Mouse (Mus musculus) neural tube, embryonic 10.5 days (tissue): ENCODE data around the gene Mn1.
A peak's percentile ranks its signal among the peaks of the same experiment; 100 is the strongest.

Experiments
- DNase-seq: peaks from one replicate; pipeline ENCODE4 v3.0.0-alpha.2; 2017; ENCODE audit warnings: low spot score; ENCODE audit errors: extremely low spot score

Mn1 gene

DNA sequence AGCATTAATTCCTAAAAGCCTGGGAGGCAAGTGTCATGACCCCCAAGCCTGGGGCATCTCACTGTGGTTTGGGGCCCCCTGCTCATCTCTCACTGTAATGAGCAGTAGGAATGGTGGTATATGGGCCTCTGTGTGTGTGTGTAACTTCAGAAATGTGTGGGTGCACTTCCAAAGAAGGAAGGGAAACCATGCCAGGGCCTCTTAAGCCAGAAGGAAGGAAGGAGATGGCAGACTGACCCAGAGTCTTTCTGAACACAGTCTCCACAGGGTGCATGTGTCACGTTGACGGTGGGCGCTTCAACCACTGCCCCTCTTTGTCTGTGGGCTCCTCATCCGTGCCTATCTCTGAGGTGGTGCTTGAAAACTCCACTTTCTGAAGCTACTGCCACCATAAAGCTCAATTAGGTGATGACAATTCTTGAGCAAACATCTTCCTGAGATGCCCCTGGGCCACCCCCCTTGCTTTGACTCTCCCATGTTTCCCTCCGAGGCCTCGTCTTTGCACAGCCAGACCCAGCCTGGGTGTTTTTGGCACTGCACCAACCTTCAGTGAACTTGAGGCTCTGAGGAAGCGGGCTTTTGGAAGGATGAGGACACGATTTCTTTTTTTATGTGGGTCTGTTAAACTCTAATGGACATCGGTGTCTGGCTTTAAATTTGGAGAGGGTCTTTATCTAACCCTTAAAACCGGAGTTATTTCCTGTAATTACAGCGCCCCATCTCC lies 14.0 kb downstream of the Mn1 start:
- DNase-seq = no peak

DNA sequence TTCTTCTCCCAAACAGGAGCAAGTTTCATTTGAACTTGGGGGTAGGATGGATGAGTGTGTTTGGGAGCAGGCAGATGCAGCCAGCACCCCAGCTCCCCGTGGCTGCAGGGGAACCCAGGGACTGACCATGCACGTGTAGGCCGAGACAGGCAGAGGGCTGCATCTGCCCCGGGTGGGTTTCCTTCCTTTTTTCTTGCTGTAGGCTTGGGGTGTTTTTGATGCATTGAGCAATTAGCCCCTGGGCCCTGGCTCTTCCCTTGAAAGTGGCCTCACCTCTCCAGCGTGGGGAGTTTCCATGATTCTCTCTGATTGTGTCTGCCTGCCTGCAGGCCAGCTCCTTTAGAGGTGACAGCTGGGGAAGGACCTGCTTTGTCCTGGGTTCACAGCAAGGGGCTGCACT lies 15.7 kb downstream of the Mn1 start:
- no peak for DNase-seq

GRCm38 (mm10) chr5:111434342-111434842 lies 17.2 kb downstream of the Mn1 start:
- no peak for DNase-seq

- no peak for DNase-seq
Observed at GRCm38 (mm10) chr5:111436260-111436659, 19.1 kb downstream of the Mn1 start.

- DNase-seq = no peak
Observed at GRCm38 (mm10) chr5:111437205-111437604, 20.0 kb downstream of the Mn1 start.

- no peak for DNase-seq
Observed at GRCm38 (mm10) chr5:111438336-111438735, 21.2 kb downstream of the Mn1 start.

GRCm38 (mm10) chr5:111438821-111439220 lies 21.7 kb downstream of the Mn1 start:
- DNase-seq = no peak

GRCm38 (mm10) chr5:111440264-111440663 lies 23.1 kb downstream of the Mn1 start:
- no peak for DNase-seq

GRCm38 (mm10) chr5:111442151-111442871 lies 25.1 kb downstream of the Mn1 start:
- no peak for DNase-seq

GRCm38 (mm10) chr5:111443636-111444035 lies 26.5 kb downstream of the Mn1 start:
- no peak for DNase-seq

DNA sequence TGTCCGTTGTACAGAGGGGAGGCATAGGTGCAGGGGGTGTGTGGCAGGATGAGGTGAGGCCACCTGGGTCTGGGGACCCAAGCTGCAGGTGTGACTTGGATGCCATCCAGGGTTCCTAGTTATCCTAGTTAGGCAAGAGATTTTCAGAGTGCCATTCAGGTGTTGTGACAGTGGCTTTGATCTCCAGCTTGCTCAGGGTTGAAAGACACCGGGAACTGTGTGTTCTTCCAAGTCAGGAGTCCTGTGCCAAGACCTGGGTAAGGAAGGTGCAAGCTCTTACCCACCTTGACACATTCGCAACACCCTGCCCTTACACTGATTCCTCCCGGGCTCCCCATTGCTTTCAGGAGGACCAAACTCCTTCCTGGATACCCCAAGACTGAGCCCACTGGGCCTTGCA lies 27.2 kb downstream of the Mn1 start:
- DNase-seq = no peak

DNA sequence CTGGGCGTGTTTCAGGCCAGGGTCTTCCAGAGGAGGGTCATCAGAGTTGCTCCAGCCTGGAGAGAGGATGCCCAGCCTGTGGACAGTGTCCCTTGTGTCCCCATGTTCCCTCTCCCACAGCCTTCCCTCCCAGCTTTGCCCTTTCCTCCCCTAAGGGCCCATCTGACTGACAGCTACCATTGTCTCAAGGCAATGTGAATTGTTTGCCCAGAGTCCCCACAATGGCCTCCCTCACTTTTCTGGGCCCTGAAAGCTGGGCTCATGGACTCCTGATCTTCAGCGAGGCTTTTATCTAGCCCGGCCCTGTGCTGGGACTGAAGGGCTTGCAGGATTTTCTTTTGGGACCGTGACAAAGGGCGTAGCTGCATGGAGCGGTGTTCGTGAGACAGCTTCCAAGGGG lies 29.5 kb downstream of the Mn1 start:
- no peak for DNase-seq

DNA sequence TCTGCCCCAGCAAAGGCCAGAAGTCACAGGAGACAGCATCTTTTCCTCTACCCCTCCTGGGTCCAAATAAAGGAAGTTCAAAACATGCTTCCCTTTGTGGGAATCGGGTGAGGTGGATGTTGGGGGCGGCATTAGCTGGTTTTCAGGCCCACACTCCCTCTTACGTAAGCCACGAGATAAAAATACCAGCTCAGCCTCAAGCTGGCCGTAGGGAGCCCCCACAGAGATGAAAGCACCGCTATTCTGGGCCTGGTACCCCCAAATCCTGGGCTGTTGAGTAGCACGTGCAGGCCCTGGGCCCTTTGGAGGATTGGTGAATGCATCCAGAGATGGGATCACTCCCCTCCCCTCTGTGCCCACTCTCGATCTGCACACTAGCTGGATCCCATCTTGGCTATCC lies 32.5 kb downstream of the Mn1 start:
- no peak for DNase-seq

DNA sequence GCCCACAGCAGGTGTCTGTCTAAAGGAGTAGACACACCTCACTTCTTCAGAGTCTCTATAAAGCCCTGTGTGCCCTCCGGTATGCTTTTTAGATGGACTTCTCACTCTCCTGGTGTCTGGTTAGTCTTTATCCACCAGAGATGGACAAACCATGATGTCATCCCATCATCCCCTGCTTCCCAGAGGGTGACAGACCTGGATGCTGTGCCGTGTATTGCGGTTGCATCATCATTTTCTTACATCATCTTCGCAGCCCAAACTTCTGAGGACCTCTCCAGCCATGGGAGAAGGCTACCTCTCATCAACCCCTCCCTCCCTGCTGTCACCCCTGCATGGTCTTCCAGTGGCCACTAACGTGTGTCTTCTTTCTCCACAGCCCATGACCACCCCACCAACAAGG lies 37.1 kb downstream of the Mn1 start:
- no peak for DNase-seq

DNA sequence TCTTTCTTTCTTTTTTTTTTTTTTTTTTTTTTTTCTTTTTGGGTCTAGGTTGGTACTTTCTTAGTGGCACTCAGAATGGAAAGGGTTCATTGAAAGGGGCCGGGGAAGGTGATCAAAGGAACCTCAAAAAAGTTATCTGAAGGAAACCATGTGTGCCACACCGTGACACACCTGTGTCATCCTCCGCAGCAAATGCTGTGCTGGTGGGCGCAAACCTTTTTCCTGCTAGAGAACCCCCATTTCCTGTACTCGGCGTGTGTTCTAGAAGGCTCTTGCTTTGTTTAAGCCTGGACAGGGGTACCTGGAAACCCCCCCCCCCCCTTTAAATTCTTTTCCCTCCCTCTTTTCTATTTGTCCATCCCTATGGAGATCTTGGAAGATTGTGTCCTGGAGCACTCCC lies 37.7 kb downstream of the Mn1 start:
- DNase-seq = no peak

DNA sequence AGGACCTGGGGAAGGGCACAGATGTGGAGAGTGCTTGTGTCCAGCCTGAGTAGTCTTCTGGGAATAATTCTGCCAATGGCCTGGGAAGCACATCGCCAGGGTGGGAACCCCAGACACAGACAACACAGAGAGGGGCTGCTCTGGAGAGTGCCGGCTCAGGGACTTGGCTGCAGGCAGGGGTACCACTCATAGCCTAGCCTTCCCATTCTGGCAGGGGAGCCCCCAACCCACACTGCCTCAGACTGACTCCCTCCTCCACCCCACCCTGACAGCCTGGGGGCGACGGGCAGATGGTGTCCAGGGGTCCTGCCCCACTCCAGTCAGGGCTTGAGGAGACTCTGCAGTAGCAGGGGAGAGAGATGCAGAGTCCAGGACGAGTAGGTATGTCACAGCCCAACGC lies 41.5 kb downstream of the Mn1 start:
- DNase-seq = no peak

GRCm38 (mm10) chr5:111465811-111466299 lies 48.7 kb downstream of the Mn1 start:
- DNase-seq = peak; percentile 46

GRCm38 (mm10) chr5:111466429-111466828 lies 49.3 kb downstream of the Mn1 start:
- no peak for DNase-seq

GRCm38 (mm10) chr5:111467699-111468098 lies 50.5 kb downstream of the Mn1 start:
- no peak for DNase-seq

DNA sequence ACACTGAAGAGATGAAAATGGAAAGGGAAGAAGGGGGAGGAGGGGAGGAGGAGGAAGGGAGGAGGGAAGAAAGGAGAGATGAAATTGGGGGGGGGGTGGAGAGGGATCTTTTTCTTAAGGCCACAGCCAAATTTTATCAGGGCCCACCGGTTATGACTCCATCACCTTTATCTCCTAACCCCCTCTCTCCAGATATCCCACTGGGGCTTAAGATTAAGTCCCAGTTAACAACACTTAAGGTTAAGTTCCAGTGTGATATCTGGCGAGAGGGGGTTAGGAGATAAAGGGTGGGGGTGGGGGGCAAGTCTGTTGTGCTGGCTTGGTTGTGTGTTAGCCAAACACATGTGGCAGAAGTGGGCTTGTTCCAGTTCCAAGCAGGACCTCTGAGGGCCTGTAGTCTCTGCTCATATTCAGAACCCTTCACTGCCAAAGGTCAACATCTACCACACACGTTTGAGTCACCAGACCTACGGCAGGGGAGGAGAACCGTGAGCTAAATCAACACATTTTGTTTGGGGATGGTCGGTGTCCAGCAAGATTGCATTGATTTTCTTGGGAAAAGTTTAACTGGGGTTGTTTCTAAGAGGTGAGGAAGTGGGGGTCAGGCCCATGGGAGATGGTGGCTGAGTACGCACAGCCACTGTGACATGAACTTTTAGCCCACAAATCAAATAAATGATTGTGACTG lies 52.2 kb downstream of the Mn1 start:
- no peak for DNase-seq

DNA sequence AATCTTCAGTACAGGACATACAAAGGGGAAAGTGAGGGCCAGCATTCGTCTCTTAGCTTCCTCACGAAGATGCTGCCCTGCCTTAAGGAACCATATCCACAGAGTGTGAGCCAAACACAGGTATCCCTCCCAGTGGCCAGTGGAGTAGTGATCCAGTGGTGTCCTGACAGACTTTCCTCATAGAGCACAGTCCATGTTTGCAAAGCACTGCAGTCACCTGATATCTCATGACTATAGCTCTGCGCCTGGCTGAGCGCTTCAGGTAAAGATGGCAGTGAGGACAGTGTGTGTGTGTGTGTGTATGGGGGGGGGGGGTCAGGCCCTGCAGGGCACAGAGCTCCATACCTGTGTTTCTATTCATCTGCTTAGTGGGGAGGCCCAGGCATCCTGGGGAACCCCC lies 53.7 kb downstream of the Mn1 start:
- no peak for DNase-seq

GRCm38 (mm10) chr5:111473425-111473824 lies 56.3 kb downstream of the Mn1 start:
- DNase-seq = no peak
